Mouse (Mus musculus) layer of hippocampus, postnatal 25 days (tissue): ENCODE data around the gene Adarb1. TPM values are rescaled to one million over a fixed set of nuclear protein-coding genes. Genes with fewer than 3 reads are reported as not detected.

Experiments
- DNase-seq, 2 experiments: peaks; one replicate each; pipeline ENCODE4 v3.0.0; 2022; ENCODE audit warnings: mixed read lengths in 2 of 2, low spot score in 1 of 2; ENCODE audit errors: extremely low spot score in 1 of 2
- total RNA-seq, 2 experiments: library from RNA; stranded (reverse); gene quantifications; 2 replicates each; pipeline ENCODE4 v1.2.3; 2021

Gene Adarb1
- total RNA-seq, 2 experiments from 2014 or later: 103 to 104 TPM

DNA sequence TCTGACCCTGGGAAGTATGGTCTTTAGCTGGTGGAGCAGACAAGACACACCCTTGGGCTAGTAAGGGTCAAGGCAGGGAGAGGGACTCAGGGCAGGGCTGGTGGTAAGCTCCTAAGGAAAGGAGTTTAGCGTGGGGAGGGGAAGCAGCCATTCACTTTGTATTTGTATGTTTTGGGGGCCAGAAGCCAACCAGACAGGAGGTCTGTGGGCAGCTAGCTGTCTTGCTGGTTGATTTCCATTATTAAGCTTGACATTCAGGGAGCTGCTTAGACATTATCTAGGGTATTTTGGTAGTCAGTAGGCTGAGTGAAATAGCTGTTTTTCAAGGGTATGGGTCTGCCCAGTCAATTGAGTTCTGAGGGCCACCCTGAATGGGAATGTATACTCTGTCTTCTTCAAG lies 20.0 kb upstream of the Adarb1 start:
- DNase-seq: no peak

DNA sequence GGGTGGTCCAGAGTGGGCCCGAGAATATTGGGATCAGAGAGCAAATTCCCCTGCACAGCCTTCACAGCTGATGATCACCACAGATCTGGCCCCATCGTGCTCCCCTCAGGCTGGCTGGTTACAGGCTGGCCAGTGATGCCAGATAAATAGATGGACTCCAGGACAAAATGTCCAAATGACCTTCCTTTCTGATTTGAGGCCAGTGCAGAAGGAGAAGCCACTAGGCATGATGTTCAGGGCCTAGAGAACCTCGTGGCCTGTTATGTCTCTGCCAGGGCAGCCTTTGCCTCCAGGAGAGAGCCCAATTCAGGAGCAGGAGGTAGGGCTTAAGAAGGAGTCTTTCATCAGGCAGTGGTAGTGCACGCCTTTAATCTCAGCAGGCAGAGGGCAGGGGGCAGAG lies 17.3 kb upstream of the Adarb1 start:
- DNase-seq: no peak

DNA sequence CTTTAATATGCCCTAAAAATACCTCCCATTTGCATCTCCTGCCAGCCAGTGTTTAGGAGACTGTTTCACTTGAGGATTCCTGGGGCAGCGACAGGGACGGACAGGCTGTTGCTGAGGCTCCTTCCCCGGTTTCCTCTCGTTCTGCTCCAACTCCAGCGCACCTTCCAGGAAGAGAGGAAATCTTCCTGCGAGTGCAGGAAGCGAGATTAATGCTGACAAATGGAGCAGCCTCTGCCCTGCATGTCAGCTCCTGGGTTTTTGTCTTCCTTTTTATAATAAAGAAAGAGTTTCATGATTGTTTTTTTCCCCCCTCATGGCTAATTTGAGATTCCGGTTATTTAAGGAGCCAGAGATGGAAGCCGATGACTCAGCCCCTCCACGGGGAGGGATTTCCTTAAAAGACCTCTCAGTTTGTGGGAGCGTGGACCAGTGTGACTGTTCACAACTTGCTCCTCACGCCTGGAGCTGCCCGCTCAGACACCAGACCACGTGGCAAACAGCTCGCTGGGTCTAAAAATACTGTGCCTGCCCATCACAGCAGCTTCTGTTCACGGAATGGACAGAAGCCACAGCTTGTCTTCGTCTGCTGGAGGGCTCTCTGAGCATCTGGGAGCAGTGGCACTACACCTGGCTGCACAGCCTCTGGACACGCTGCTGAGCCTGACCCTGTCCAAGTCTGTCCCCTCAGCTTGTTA lies 16.5 kb upstream of the Adarb1 start:
- DNase-seq: peak; percentile 21 to 28

DNA sequence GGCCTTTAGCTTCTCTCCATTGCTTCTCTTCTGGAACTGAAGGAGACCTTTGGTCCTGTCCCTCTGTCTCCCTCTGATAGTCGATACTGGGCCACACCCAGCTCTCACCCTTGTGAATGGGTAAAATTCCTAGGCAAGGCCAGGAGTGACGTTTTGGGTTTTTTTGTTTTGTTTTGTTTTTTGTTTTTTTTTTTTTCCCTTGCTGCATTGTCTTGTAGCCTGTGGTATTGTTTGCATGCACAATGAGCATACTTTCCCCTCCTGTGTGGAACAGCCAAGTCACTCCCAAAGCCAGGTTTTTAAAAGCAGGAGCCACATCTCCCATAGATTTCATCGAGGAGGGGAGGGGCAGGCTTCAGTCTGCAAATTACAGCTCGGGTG lies 16.0 kb upstream of the Adarb1 start:
- DNase-seq: no peak

DNA sequence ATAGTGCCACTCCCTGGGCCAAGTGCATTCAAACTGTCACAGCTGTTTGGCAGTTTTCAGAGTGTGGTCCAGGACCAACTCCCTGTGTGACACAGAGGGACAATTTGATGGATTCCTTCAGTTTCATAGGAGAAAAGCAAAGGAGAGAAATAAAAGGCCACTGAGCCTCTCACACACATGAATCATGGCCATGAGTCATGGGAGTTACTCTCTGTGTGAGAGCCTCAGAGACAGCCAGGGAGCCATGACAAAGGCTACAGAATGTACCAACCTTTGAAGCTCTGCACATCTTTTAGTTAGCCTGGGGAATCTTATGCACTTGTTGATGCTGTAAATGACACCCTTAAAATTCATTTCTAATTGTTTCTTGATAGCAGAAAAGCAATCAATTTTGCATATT lies 12.7 kb upstream of the Adarb1 start:
- DNase-seq: no peak

DNA sequence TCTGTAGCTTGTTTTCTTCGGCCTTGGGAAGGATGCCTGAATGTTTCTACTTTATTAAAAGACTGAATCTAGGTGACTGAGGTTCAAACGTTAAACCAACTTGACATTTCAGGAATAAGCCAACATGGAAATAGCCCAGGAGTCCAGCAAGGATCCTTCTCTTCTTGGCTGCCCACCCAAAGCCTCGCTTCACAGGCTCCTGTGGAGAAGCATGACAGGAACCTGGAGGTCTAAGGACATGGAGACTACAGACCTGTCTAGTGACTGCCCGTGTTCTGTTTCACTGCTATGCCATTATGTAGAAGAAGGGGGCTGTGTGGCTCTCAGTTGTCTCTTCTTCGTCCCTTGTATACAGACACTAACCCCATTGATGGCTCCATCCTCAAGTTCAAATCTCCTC lies 11.9 kb upstream of the Adarb1 start:
- DNase-seq: no peak

DNA sequence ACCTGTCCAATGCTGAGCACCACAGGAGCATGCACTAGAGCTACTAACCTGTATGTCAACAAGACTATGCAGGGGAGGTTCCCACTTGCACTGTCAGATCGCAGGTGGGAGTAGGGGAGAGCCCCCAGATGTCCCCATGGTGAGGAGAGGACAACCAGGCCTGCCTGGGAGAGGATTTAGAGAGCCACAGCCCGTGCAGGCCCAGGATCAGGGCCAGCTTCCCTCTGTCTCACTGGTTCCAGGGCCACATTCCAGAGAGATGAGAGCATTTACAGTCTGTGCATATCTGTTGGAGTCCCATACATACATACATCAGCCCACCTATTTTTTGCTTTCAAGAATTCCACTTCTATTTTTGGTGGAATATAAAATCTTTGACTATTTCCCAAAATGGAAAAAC lies 9.5 kb upstream of the Adarb1 start:
- DNase-seq: no peak

DNA sequence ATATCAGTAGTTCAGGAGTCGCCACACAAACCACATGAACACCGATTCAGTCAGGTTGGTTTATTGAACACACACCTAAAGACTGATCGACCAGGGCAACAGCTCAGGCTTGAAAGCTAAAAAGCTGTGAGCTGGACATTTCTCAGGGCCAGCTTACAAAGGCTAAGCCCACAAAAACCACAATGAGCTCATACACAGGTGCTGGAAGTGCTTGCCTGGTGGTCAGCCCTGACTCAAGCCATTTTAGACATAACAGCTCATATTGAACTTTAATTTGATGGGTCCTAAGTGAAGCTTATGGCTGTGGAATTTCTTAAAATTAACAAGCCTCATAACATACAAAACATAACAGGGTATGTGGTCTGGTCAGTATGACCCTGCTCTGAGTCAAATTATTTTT lies 2.1 kb upstream of the Adarb1 start:
- DNase-seq: no peak

DNA sequence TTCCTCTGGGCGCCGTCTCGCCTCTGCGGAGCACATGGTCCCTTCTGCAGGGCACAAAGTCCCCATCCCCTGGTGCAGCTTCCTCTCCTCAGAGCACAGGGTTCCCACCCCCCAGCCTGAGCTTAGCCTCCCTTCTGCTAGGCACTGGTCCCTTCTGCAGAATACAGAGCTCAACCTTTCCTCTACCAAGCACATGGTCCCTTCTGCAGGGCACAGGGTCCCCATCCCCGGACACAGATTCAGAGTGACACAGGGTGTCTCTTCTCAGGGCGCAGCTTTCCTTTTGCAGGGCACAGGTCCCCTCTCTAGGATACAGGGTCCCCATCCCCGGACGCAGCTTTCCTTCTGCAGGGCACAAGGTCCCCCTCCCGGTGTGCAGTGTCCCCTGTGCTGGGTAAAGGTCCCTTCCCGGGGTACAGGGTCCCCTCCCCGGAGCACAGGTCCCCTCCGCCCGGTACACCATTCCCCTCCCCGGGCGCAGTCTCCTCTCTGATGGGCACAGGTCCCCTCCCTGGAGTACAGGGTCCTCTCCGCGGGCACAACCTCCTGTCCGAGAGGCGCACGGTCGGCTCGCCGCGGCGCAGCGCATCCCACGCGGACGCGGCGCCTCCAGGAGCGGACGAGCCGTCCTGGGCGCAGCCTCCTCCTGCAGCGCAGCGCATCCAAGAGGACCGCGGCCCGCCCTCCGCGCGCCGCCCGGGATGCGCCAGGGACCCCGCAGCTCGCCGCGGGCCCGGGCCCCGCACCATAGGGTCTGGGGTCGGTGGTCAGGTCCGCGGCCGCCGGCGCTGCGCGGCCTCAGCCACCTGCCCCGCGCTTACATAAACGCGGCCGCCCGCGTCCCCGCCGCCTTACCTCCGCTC lies 599 bp downstream of the Adarb1 start:
- DNase-seq: peak; percentile 16 to 46

DNA sequence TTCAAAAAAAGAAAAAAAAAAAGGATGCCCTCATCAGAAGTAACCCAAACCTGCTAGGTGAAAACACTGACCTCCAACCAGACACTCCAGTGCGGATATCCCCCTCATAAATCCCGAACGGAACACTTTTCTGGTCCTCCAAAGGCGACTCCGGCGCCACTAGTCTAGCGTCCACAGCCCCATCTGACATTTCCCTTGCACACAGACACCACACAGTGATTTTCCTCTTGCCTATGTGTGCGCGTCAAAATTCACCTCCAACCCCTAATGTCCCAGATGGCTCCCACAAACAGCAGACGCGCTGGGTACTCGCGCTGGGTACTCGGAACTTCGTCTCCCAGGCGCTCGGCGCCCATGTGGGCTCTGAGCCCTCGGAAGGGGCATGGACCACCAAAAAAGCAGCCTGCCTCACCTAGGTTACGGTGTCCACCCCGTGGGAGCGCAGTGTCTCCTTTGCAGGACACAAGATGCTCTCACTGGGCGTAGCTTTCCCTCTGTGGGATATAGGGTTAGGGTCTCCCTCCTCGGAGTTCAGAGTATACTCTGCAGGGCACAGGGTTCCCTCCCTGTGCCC lies 1.3 kb downstream of the Adarb1 start:
- no peak for DNase-seq

DNA sequence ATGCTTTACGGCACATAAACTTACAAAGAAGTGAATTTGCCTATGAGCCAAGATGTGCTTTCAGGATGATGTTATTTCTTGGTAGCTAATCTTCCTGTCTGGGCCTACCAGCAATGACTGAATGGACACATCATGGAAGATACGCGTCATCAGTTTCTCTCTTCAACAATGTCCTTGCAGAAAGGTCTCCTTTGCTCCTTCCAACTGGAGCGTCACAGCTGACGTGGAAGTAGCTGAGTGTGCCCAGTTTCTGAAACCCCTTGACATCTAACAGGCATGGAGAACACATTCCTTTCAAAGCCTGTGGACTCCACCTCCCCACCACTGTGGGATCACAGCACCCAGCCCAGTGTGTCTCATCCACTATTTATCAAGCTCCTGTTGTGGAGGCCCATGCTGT lies 2.2 kb downstream of the Adarb1 start:
- DNase-seq: no peak

DNA sequence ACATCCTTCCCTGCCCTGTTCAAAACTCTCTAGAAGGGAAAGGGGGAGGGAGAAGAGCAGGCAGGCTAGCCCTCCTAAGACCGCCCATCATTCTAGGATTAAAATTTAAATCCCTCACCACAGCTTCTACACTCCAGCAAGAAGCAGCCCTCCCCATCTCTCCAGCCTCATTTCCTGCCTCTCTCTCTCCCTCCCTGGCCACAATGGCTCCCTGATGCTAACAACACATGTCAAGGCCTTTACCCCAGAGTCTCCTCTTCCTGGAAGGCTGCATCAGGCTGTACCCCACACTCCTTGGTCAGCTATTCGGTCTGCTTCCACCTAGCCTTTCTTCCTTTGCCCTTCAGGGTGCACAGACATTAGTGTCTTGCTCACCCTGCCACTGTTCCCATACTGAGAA lies 4.3 kb downstream of the Adarb1 start:
- no peak for DNase-seq

DNA sequence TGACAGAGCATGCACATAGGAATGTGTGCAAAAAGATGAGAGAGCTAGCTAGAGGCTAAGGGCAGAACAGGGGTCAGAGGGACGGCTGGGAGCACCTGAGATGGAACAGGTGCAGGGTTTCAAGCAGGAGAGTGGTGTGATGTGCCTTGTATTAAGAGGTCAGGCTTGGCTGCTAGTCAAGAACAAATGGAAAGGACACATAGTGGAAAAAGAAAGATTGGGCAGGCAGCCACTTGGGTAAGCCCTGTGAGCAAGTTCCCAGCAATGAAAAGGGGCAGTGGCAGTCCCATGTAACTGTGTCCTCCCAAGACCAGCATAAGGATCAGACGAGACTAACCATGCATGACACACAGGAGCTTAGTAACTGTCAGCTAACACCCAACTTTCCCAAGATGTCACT lies 8.9 kb downstream of the Adarb1 start:
- no peak for DNase-seq

DNA sequence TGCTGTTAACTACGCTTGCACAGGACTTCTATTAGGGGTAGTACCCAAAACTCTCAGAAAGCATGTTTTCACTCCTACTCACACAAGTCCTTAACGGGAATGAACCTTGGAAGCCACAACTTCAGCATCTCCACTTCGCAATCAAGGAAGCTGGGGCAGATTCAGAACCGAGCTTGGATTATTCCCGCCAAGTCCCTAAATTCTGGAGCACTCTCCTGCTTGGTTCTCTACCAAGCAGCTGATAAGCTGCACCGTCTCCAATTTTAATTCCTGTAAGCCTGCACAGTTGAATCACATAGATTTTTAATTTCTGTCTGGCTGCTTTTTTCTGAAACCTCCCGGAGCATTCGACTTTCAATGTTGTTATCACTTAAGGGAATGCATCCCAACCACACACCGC lies 9.8 kb downstream of the Adarb1 start:
- no peak for DNase-seq

DNA sequence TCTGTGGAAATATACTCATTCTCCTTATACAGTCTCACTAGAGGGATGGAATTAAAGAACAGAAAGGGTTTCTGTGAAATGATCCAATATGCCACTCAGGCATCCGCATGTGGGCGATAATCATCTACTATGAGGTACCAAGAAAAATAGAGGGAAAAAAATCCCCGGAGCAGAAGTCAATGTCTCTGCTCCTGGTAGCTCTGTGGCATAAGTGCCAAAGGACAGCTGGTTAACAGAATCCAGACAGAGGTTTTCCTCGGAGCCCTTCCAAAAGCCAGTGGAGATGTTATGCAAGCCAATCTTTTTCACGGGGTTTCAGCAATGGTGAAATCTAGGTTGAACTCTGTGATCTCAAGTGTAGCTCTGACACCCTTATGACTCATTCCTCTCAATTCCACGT lies 11.6 kb downstream of the Adarb1 start:
- DNase-seq: no peak

DNA sequence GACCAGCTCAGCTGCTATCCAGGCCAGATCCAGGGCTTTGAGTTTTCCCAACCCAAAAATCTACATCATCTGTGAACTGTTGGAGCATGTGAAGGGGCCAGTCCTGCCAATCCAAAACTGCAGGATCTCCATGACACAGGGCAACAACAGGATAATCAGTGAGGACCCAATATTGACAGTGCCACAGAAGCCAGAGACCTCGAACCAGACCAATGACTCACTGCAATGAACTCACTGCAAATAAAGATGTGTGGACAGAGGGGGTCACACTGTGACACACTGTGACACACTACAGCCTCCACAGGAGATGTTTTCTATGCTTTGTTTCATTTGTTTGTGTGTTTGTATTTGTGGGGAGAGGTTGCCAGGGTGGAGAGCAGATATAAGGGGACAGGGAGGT lies 15.6 kb downstream of the Adarb1 start:
- no peak for DNase-seq

DNA sequence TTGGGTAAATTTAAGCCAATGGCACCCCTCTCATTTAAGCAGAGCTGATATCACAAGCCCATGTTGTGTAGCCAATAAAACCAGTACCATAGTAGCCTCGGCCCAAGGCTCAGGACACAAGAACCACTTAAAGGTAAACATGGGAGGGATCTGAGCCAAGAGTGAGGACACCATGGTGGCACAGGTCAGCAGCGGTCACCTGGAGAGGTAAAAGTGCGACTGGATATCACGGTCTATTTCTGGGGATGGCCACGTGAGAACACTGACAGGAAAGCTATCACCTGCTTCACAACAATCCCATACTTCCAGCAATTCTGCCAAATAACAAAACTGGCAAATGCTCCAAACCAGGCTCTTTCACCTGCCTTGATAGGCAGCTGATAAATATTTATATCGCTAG lies 17.0 kb downstream of the Adarb1 start:
- no peak for DNase-seq

DNA sequence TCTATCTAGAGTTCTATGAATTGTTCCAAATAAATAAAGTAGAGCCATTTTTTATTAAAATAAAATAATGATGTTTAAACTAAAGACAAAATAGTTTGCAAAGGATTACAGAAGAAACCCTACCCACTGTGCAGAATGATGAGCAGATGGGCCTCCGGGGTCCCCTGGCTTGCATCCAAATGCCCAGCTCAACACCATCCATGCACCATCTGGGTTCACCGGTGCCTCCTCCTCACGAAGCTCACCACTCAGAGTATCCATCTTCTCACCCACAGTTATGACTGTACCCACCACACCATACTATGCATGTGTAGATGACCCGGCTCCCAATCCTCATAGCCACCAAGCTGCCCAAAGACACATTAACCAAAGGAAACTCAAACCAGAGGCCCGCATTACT lies 18.1 kb downstream of the Adarb1 start:
- DNase-seq: no peak

DNA sequence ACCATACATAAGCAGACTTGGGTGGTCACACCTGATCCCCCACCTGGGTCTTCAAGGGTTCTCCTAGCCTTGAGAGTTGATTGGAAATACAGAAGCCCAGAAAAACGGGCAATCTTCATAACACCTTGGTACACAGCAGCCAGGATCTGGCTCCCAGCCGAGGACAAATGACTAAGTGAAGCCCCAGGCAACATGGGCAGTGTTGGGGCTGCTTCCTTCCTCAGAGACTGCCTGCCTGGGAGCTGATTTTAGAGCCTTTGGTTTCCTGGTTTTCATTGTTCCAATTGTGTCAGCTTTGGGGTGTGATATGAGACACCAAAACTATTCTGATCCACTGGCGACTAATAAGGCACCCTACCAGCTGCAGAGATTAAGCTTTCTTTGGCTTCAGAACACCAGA lies 20.0 kb downstream of the Adarb1 start:
- no peak for DNase-seq

DNA sequence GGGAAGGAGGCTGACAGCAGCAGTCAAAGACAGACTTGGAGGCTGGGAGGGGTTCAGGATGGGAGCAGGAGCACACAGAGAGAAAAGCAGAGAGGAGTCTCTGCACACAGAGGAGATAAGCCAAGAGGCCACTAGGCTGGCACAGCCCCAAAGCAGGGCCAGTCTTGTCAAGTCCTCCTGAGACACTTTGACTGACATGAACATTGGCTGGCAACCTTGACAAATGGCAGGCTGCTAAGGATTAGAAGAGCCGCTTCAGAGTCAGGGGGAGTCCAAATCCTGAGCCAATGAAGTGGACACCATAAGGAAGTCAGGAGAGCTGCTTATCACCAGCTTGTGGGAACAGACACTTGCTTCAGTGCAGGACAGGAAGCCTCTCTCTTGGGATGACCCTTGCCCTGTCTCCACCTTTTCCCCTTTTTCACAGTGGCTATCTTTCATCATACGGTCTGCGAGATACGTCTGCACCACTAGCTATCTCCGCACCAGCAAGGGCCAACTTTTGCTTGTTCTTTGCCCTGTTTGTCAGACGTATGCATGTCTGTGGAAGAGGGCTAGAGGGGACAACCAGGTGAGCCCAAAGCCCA lies 20.9 kb downstream of the Adarb1 start:
- DNase-seq: no peak

DNA sequence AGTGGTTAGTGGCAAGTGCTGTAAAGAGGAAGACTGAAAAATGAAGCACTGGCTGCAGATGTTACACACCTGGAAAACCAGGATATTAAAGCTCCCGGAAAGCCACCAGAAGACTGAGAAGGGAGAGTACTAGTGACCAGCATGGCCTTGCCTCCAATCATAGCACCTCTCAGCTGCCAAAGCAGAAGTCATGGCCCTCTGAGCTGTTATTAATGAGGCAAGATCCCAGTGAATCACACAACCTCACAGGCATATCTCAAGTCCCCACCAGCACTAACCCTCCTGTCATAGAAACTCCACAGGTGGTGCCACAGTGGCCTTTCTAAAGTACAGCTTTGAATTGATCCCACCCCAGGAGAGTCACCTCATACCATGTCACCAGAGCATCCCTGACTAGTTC lies 22.1 kb downstream of the Adarb1 start:
- no peak for DNase-seq
